Mouse (Mus musculus): ENCODE measurements around the gene Fat4. TPM values are rescaled to one million over a fixed set of nuclear protein-coding genes. Genes with fewer than 3 reads are reported as not detected.

The Fat4 gene
- polyA plus RNA-seq, 1 experiment, result 0.24 TPM

DNA sequence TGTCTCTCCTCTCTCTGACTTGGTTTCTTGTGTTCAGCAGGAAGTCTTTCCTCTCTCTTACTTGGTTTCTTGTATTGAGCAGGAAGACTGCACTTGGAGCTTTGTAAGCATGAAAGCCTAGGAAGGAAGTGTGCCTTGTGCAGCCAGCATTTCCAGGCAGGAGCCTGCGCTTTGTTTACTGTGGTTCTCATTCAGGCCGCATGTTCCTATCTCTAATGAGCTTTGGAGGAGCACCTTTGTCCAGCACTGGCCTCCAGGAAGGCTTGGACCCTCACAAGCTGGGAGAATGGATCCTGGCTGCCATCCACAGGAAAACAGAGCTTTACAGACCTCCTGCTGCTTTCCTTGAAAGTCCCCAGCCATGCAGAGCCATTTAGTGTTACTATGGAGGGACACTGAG, 32.2 kb downstream of the Fat4 start:
- no peaks in the 10 kb centered on the region for H3K36me3 ChIP-seq (ENCODE audit: control insufficient read depth, insufficient read depth)
- H3K27me3 ChIP-seq (ENCODE audit: control insufficient read depth, insufficient read depth, insufficient read length), result no peaks in the 10 kb centered on the region
- H3K4me3 ChIP-seq, result no peak overlapping the region
- no peak overlapping the region for H3K4me2 ChIP-seq (ENCODE audit: low read depth)
- TF ChIP-seq USF1 (IDR thresholded peaks at IDR 0.05; ENCODE audit: low read depth), result no peak
- no peak for TF ChIP-seq MYOD1 (IDR thresholded peaks at IDR 0.05; ENCODE audit: control insufficient read depth in 1 of 3, insufficient read length in 2 of 3, low read depth in 2 of 3)
- TF ChIP-seq REST (IDR thresholded peaks at IDR 0.05; ENCODE audit: insufficient read depth, insufficient read length), result no peak
- no peak for TF ChIP-seq SRF (IDR thresholded peaks at IDR 0.05; ENCODE audit: control insufficient read depth, insufficient read length, low read depth)
- TF ChIP-seq CEBPB (IDR thresholded peaks at IDR 0.05; ENCODE audit: insufficient read depth, poor library complexity, severe bottlenecking), result no peak
- TF ChIP-seq MAX (IDR thresholded peaks at IDR 0.05; ENCODE audit: low read depth), result no peak
- TF ChIP-seq E2F4 (IDR thresholded peaks at IDR 0.05; ENCODE audit: insufficient read depth), result no peak
- TF ChIP-seq POLR2A (IDR thresholded peaks at IDR 0.05; ENCODE audit: insufficient read length, low read depth), result no peak
- no peak for TF ChIP-seq TCF12 (IDR thresholded peaks at IDR 0.05; ENCODE audit: insufficient read depth, poor library complexity, severe bottlenecking)
- no peak for TF ChIP-seq MYOG (IDR thresholded peaks at IDR 0.05; ENCODE audit: control insufficient read depth in 1 of 3, insufficient read depth in 1 of 3, insufficient read length in 2 of 3, low read depth in 2 of 3)
- TF ChIP-seq TCF3 (IDR thresholded peaks at IDR 0.05; ENCODE audit: insufficient read length, low read depth), result no peak
- no peak for TF ChIP-seq POLR2AphosphoS2 (IDR thresholded peaks at IDR 0.05; ENCODE audit: insufficient read length, low read depth)
- no peak overlapping the region for H3ac ChIP-seq (ENCODE audit: control insufficient read depth, insufficient read length)
- no peaks in the 10 kb centered on the region for H3K79me2 ChIP-seq (ENCODE audit: control insufficient read depth, insufficient read depth)

DNA sequence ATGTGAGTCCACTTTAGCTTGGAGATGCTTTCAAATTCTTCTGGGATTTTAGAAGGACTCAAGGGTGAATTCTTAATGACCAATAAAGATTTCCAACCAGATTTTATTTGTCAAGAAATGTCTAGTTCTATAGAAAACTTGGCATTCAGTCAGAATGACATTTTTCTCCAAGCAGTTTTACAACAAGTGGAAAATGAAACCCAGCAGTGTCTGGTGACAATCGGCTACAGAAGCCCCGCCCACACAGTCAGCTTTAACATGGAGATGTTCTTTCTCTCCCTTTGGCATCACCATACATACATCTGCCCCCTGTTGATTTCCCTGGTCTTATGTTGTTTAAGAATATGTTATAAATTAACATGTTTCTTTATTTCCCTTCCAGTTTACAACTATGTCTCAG, 34.3 kb downstream of the Fat4 start:
- no peaks in the 10 kb centered on the region for H3K36me3 ChIP-seq (ENCODE audit: control insufficient read depth, insufficient read depth)
- TF ChIP-seq MYOD1 (IDR thresholded peaks at IDR 0.05; ENCODE audit: control insufficient read depth in 1 of 3, insufficient read length in 2 of 3, low read depth in 2 of 3) (no peak), MYOG (IDR thresholded peaks at IDR 0.05; ENCODE audit: control insufficient read depth in 1 of 3, insufficient read depth in 1 of 3, insufficient read length in 2 of 3, low read depth in 2 of 3) (no peak), POLR2A (IDR thresholded peaks at IDR 0.05; ENCODE audit: insufficient read length, low read depth) (no peak), REST (IDR thresholded peaks at IDR 0.05; ENCODE audit: insufficient read depth, insufficient read length) (no peak)
- H3K4me3 ChIP-seq, result no peak overlapping the region
- H3K27me3 ChIP-seq (ENCODE audit: control insufficient read depth, insufficient read depth, insufficient read length), result no peaks in the 10 kb centered on the region
- no peak overlapping the region for H3K4me2 ChIP-seq (ENCODE audit: low read depth)
- H3K79me2 ChIP-seq (ENCODE audit: control insufficient read depth, insufficient read depth), result no peaks in the 10 kb centered on the region
- no peak overlapping the region for H3ac ChIP-seq (ENCODE audit: control insufficient read depth, insufficient read length)

DNA sequence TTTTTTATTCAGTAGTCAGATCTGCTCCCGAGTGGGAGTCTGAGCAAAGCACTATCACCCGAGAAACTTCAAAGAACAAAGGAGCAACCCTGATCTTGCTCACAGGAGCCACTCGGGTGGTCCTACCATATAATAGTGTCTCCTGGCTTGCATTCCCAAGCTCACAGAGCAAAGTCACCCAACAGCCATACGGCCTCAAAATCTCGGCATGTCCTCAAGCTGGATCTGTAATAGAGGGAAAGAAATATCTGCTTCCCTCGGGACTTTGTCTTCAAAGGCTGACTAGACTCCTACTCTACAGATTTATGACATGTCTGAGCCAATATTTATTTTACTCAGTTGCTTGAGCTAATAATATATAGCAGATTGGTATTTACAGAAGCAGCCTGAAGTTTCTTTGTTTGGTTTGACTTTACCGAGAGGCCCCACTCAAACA, 36.5 kb downstream of the Fat4 start:
- Histone ChIP-seq H3K79me2 (ENCODE audit: control insufficient read depth, insufficient read depth) (no peaks in the 10 kb centered on the region), H3K27me3 (ENCODE audit: control insufficient read depth, insufficient read depth, insufficient read length) (no peaks in the 10 kb centered on the region), H3ac (ENCODE audit: control insufficient read depth, insufficient read length) (no peak overlapping the region), H3K36me3 (ENCODE audit: control insufficient read depth, insufficient read depth) (no peaks in the 10 kb centered on the region), H3K4me2 (ENCODE audit: low read depth) (no peak overlapping the region), H3K4me3 (no peak overlapping the region)
- TF ChIP-seq POLR2AphosphoS2 (IDR thresholded peaks at IDR 0.05; ENCODE audit: insufficient read length, low read depth) (no peak), CEBPB (IDR thresholded peaks at IDR 0.05; ENCODE audit: insufficient read depth, poor library complexity, severe bottlenecking) (no peak), MYOD1 (IDR thresholded peaks at IDR 0.05; ENCODE audit: control insufficient read depth in 1 of 3, insufficient read length in 2 of 3, low read depth in 2 of 3) (no peak), TCF3 (IDR thresholded peaks at IDR 0.05; ENCODE audit: insufficient read length, low read depth) (no peak)

DNA sequence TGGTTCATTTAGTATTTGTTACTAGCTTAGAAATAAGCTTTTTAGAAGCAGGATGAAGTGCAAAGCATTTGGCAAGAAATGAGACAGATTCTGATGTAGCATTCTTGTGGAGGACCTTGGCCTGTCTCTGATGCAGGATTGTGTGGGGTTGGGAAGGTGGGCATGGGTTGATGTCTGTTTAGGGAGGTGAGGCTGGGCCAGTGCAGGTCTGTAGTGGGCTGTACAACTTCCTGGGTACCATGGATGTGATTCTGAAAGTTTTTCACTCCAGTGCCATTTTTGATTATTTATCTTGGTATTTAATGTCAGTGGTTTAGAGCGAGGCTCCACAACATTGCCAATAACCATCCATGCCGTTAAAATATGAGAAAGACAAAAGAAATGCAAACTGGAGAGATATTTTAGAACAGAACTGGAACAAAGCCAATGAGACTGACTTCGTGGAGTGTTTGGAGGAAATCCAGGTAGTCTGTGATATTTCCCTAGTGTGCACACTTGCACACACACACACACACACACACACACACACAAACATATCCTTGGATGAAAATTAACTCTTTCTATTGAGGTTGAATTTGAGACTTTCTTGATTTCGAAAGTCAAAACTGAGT, 41.4 kb downstream of the Fat4 start:
- Histone ChIP-seq H3K4me2 (ENCODE audit: low read depth) (peak overlapping the region; percentile 48), H3K36me3 (ENCODE audit: control insufficient read depth, insufficient read depth) (no peaks in the 10 kb centered on the region), H3ac (ENCODE audit: control insufficient read depth, insufficient read length) (no peak overlapping the region), H3K4me3 (no peak overlapping the region), H3K27me3 (ENCODE audit: control insufficient read depth, insufficient read depth, insufficient read length) (no peaks in the 10 kb centered on the region), H3K79me2 (ENCODE audit: control insufficient read depth, insufficient read depth) (no peaks in the 10 kb centered on the region)
- TF ChIP-seq MYOD1 (IDR thresholded peaks at IDR 0.05; ENCODE audit: control insufficient read depth in 1 of 3, insufficient read length in 2 of 3, low read depth in 2 of 3) (no peak), E2F4 (IDR thresholded peaks at IDR 0.05; ENCODE audit: insufficient read depth) (no peak), SRF (IDR thresholded peaks at IDR 0.05; ENCODE audit: control insufficient read depth, insufficient read length, low read depth) (no peak), MAX (IDR thresholded peaks at IDR 0.05; ENCODE audit: low read depth) (no peak), CEBPB (IDR thresholded peaks at IDR 0.05; ENCODE audit: insufficient read depth, poor library complexity, severe bottlenecking) (no peak), POLR2AphosphoS2 (IDR thresholded peaks at IDR 0.05; ENCODE audit: insufficient read length, low read depth) (no peak), TCF3 (IDR thresholded peaks at IDR 0.05; ENCODE audit: insufficient read length, low read depth) (no peak), POLR2A (IDR thresholded peaks at IDR 0.05; ENCODE audit: insufficient read length, low read depth) (no peak), TCF12 (IDR thresholded peaks at IDR 0.05; ENCODE audit: insufficient read depth, poor library complexity, severe bottlenecking) (no peak), USF1 (IDR thresholded peaks at IDR 0.05; ENCODE audit: low read depth) (no peak), REST (IDR thresholded peaks at IDR 0.05; ENCODE audit: insufficient read depth, insufficient read length) (no peak), MYOG (IDR thresholded peaks at IDR 0.05; ENCODE audit: control insufficient read depth in 1 of 3, insufficient read depth in 1 of 3, insufficient read length in 2 of 3, low read depth in 2 of 3) (no peak)

DNA sequence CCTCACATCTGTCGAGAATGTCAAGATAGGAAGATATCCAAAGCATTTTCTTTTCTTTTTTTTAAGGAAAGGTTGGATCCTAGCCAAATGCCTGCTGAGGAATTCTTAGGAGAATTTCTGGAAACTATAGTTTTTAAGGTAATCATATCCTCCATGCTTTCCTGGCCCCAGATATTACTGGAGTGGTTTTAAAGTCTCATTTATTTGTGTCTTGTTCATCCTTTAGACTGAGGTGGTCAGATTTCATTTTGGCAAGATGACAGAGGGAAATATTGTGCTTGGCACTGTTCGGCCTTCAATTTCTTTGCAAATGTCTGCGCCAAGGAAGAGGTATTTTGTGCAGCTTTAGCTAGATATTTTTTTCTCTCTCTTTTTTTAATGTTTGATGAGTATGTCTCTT, 42.0 kb downstream of the Fat4 start:
- no peaks in the 10 kb centered on the region for H3K27me3 ChIP-seq (ENCODE audit: control insufficient read depth, insufficient read depth, insufficient read length)
- TF ChIP-seq MYOD1 (IDR thresholded peaks at IDR 0.05; ENCODE audit: control insufficient read depth in 1 of 3, insufficient read length in 2 of 3, low read depth in 2 of 3) (no peak), SRF (IDR thresholded peaks at IDR 0.05; ENCODE audit: control insufficient read depth, insufficient read length, low read depth) (no peak), CEBPB (IDR thresholded peaks at IDR 0.05; ENCODE audit: insufficient read depth, poor library complexity, severe bottlenecking) (no peak), TCF3 (IDR thresholded peaks at IDR 0.05; ENCODE audit: insufficient read length, low read depth) (no peak), MYOG (IDR thresholded peaks at IDR 0.05; ENCODE audit: control insufficient read depth in 1 of 3, insufficient read depth in 1 of 3, insufficient read length in 2 of 3, low read depth in 2 of 3) (no peak), REST (IDR thresholded peaks at IDR 0.05; ENCODE audit: insufficient read depth, insufficient read length) (no peak), MAX (IDR thresholded peaks at IDR 0.05; ENCODE audit: low read depth) (no peak)
- H3K4me2 ChIP-seq (ENCODE audit: low read depth), result peak overlapping the region; percentile 48
- no peak overlapping the region for H3ac ChIP-seq (ENCODE audit: control insufficient read depth, insufficient read length)
- H3K36me3 ChIP-seq (ENCODE audit: control insufficient read depth, insufficient read depth), result no peaks in the 10 kb centered on the region
- no peak overlapping the region for H3K4me3 ChIP-seq
- no peaks in the 10 kb centered on the region for H3K79me2 ChIP-seq (ENCODE audit: control insufficient read depth, insufficient read depth)

Measured in myocyte (in vitro differentiated cells).